Mouse (Mus musculus) liver, embryonic 15.5 days (tissue): ENCODE data around the gene Cog3. TPM values are rescaled to one million over a fixed set of nuclear protein-coding genes. Genes with fewer than 3 reads are reported as not detected.

ENCODE experiments used
- ATAC-seq: fragments of 200-750 bp; cut with Nextera tagmentation; 2 replicates; pipeline ENCODE4 v1.8.0; 2017; ENCODE audit warnings: moderate number of reproducible peaks, mild to moderate bottlenecking, moderate library complexity; ENCODE audit not compliant: insufficient read depth
- H3K27ac ChIP-seq: fragments of 300-500 bp; sonication (generic); replicated peaks from 2 replicates; pipeline ENCODE4 v1.5.1; 2015; ENCODE audit warnings: mild to moderate bottlenecking, inconsistent platforms
- H3K27me3 ChIP-seq: fragments of 300-500 bp; sonication (generic); 2 replicates; pipeline ENCODE4 v1.6.1; 2015; ENCODE audit warnings: mild to moderate bottlenecking, inconsistent platforms
- H3K36me3 ChIP-seq: fragments of 300-500 bp; sonication (generic); replicated peaks from 2 replicates; pipeline ENCODE4 v1.6.1; 2015; ENCODE audit warnings: moderate library complexity, mild to moderate bottlenecking, inconsistent platforms
- H3K4me1 ChIP-seq: fragments of 300-500 bp; sonication (generic); replicated peaks from 2 replicates; pipeline ENCODE4 v1.6.1; 2015; ENCODE audit warnings: inconsistent platforms
- H3K4me2 ChIP-seq: fragments of 300-500 bp; sonication (generic); 2 replicates; pipeline ENCODE4 v1.6.1; 2015; ENCODE audit warnings: moderate library complexity, mild to moderate bottlenecking, inconsistent platforms
- H3K4me3 ChIP-seq: fragments of 300-500 bp; sonication (generic); replicated peaks from 2 replicates; pipeline ENCODE4 v1.5.1; 2015; ENCODE audit warnings: mild to moderate bottlenecking, inconsistent platforms
- H3K9ac ChIP-seq: fragments of 300-500 bp; sonication (generic); 2 replicates; pipeline ENCODE4 v1.6.1; 2015; ENCODE audit warnings: moderate library complexity, mild to moderate bottlenecking, inconsistent platforms
- H3K9me3 ChIP-seq: fragments of 300-500 bp; sonication (generic); replicated peaks from 2 replicates; pipeline ENCODE4 v1.6.1; 2016; ENCODE audit warnings: inconsistent platforms
- WGBS: fragments of 180-500 bp; shearing (Covaris S2); methylation state at CpG from one replicate; pipeline ENCODE4 v1.1.7; 2015; ENCODE audit warnings: mixed read lengths; ENCODE audit not compliant: insufficient replicate concordance; 5-methylcytosine and 5-hydroxymethylcytosine counted together
- polyA plus RNA-seq: library from polyadenylated mRNA; unstranded; fragments of >200 nt; fragmentation: Nextera tagmentation; extraction: Ambion mirVana; gene quantifications from 2 replicates; pipeline ENCODE4 v1.2.1, GENCODE M21; 2015

The Cog3 gene
- polyA plus RNA-seq, result 6.9 and 7.1 TPM in 2 replicates

DNA sequence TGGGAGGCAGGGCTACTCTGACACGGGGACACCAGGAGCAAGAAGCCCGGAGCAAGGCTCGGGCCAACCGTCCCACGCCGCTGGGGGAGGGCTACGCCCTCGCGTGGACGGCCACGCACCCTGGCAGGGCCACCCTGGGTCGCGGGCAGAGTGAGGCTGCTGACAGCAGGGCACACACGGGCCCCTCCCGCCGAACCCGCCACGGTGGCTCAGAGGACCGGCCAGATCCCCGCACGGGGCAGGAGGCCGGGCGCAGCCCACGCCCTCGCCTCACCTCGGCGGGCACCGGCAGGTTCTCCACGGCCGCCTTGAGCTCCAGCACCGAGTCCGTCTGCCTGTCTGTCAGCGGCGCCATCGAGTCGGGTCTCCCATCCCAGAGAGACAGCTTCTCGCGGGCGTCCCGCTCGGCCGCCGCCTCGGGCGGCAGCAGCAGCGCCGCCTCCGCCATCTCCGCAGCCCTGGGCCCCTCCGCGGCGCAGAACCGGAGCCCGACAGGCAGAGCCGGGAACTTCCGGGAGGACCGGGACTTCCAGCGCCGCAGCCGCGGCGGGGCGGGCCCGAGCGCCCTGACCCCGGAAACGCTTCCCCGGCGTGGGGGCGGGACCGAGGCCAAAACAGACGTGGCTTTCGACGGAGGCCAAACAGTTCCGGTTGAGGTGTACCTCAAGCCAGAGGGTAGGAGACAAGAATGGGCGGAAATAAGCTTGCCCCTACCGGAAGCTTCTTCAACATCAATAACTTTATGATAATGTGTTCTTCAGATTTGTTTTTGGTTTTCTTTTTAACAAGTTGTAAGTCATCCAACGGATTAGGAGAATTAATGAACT is at the start of gene Cog3:
Cog3 (minus strand) TSS at position 527 of the 827 bp plus-strand sequence.
- peak; percentile 94 for ATAC-seq
- H3K9me3 ChIP-seq, result no peaks in the 10 kb centered on the region
- WGBS, result under 1% methylated on average over 78 of the region's 78 CpGs
- no peaks in the 10 kb centered on the region for H3K36me3 ChIP-seq
- peak within 1 kb of the TSS; percentile 94 for H3K27ac ChIP-seq
- H3K4me1 ChIP-seq, result peaks cover 42% of the 10 kb centered on the region
- peak within 1 kb of the TSS; percentile 88 for H3K4me2 ChIP-seq
- H3K27me3 ChIP-seq, result peaks cover 4% of the 10 kb centered on the region
- peak within 1 kb of the TSS; percentile 97 for H3K4me3 ChIP-seq
- H3K9ac ChIP-seq, result peak within 1 kb of the TSS; percentile 95

DNA sequence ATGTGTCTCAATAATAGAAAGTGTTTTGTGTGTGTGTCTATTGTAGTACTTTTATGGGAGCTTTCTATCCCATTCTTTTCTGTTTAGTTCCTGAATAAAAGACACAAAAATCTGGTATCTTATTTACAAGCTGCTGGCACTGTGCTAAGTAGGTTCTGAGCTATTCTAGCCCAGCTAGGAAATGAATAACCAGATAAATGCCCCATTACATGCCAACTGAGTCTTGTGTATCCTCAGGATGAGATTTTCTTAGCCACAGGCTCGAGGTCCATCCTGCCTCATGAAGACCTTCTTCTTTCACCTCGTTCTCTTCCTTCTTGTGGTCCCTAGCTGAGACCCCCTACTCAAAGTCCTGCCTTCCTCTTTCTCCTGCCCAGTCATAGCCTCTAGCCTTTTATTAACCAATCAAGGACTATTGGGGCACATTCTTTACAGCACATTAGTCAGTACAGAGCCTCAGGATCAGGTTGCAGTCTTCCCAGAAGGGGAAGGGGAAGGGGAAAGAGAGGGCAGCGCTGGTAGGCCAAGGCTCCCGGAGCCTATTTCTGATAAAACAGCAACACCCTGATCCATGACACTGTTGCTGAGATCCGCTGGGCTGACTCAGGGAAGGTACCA is 43.6 kb upstream of the Cog3 start:
- Histone ChIP-seq H3K27ac (no peak overlapping the region), H3K9me3 (no peaks in the 10 kb centered on the region), H3K27me3 (peaks cover 10% of the 10 kb centered on the region), H3K4me3 (no peak overlapping the region), H3K9ac (no peak overlapping the region), H3K4me1 (no peaks in the 10 kb centered on the region), H3K36me3 (no peaks in the 10 kb centered on the region), H3K4me2 (no peak overlapping the region)
- no peak for ATAC-seq
- 34% methylated on average over 5 of the region's 5 CpGs for WGBS

DNA sequence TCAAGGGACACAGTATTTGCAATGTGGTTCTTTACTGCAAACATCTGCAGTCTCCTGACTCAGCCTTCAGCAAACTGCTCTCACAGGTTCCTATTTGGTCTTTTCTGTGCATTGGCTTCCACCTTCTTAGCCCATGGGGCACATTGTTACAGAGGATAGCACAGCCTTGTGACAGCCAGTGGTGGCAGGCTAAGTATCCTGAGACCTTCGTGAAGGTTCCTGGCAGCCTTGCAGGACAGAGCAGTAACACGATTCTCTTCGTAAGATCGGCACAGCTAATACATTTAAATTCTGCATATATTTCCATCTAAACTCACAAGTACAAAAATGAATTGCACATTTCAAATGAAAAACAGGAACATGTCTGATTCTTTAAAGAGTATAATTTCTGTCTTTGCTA is 41.6 kb upstream of the Cog3 start:
- no peak overlapping the region for H3K9ac ChIP-seq
- no peak for ATAC-seq
- H3K9me3 ChIP-seq, result no peaks in the 10 kb centered on the region
- no peaks in the 10 kb centered on the region for H3K36me3 ChIP-seq
- no peaks in the 10 kb centered on the region for H3K4me1 ChIP-seq
- H3K4me3 ChIP-seq, result no peak overlapping the region
- 65% methylated on average over 4 of the region's 4 CpGs for WGBS
- no peak overlapping the region for H3K27ac ChIP-seq
- peaks cover 6% of the 10 kb centered on the region for H3K27me3 ChIP-seq
- H3K4me2 ChIP-seq, result no peak overlapping the region

- no peak overlapping the region for H3K4me3 ChIP-seq
- peaks cover 6% of the 10 kb centered on the region for H3K27me3 ChIP-seq
- no peak overlapping the region for H3K4me2 ChIP-seq
- H3K4me1 ChIP-seq, result no peaks in the 10 kb centered on the region
- no peak overlapping the region for H3K9ac ChIP-seq
- no peaks in the 10 kb centered on the region for H3K9me3 ChIP-seq
- 55% methylated on average over 5 of the region's 5 CpGs for WGBS
- H3K36me3 ChIP-seq, result no peaks in the 10 kb centered on the region
- H3K27ac ChIP-seq, result no peak overlapping the region
- ATAC-seq, result no peak
These were observed 40.4 kb upstream of the Cog3 start for GRCm38 (mm10) chr14:75794726-75795125.

DNA sequence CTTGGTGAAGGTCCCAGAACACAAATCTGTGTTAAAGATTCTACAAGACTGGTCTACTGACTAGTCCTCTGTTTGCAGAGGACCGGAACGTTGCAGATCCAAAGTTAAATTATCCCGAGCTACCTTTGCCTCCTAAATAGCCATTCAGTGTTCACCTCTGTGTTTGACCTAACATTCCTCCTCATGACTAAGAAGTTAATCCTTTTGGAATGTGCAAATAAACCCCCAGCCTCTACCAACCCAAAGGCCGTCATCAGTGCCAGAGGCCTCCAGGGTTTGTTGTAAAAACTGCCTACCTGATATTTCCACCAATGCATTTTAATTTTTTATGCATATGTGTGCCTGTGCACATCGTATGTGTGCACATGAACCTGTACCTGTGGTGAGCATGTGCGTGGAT is 40.0 kb upstream of the Cog3 start:
- no peaks in the 10 kb centered on the region for H3K9me3 ChIP-seq
- ATAC-seq, result no peak
- WGBS, result 65% methylated on average over 6 of the region's 6 CpGs
- H3K9ac ChIP-seq, result no peak overlapping the region
- no peak overlapping the region for H3K27ac ChIP-seq
- no peak overlapping the region for H3K4me3 ChIP-seq
- peaks cover 6% of the 10 kb centered on the region for H3K27me3 ChIP-seq
- no peaks in the 10 kb centered on the region for H3K4me1 ChIP-seq
- H3K4me2 ChIP-seq, result no peak overlapping the region
- no peaks in the 10 kb centered on the region for H3K36me3 ChIP-seq

- no peaks in the 10 kb centered on the region for H3K36me3 ChIP-seq
- no peak overlapping the region for H3K4me3 ChIP-seq
- H3K9ac ChIP-seq, result no peak overlapping the region
- H3K4me1 ChIP-seq, result peaks cover 2% of the 10 kb centered on the region; the same call in 1 of the 2 replicates
- H3K9me3 ChIP-seq, result no peaks in the 10 kb centered on the region
- no peak; the same call in 1 of the 2 replicates for ATAC-seq
- H3K27me3 ChIP-seq, result peaks cover 6% of the 10 kb centered on the region
- H3K4me2 ChIP-seq, result no peak overlapping the region
- WGBS, result 69% methylated on average over 4 of the region's 4 CpGs
- no peak overlapping the region for H3K27ac ChIP-seq
These were observed 38.8 kb upstream of the Cog3 start for GRCm38 (mm10) chr14:75793110-75793509.

DNA sequence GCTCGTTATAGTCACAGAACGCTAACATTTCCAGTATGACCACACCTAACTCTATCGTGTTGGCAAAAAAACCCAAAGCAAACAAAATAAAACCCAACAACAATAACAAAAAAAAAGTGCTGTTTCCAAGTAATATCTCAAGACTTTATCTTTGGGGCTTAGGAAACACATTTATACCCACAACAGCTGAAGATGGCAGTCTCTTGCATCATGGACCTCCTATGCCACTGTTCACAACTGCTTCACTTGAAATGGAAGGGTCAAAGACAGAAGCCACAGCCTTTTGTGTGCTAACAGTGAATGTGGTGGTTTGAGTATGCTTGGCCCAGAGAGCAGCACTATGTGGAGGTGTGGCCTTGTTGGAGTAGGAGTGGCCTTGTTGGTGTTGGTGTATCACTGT is 37.1 kb upstream of the Cog3 start:
- Histone ChIP-seq H3K4me1 (peaks cover 17% of the 10 kb centered on the region), H3K9me3 (no peaks in the 10 kb centered on the region), H3K4me3 (no peak overlapping the region), H3K27me3 (no peaks in the 10 kb centered on the region; the same call in none of the 2 replicates), H3K27ac (no peak overlapping the region), H3K36me3 (no peaks in the 10 kb centered on the region), H3K9ac (no peak overlapping the region), H3K4me2 (no peak overlapping the region)
- 70% methylated on average over 3 of the region's 3 CpGs for WGBS
- no peak for ATAC-seq

- Histone ChIP-seq H3K4me3 (no peak overlapping the region), H3K27me3 (no peaks in the 10 kb centered on the region; the same call in 1 of the 2 replicates), H3K4me2 (no peak overlapping the region), H3K9me3 (no peaks in the 10 kb centered on the region), H3K9ac (no peak overlapping the region), H3K4me1 (peaks cover 25% of the 10 kb centered on the region), H3K36me3 (no peaks in the 10 kb centered on the region), H3K27ac (no peak overlapping the region)
- WGBS, result 54% methylated on average over 3 of the region's 3 CpGs
- no peak for ATAC-seq
These were observed 36.2 kb upstream of the Cog3 start for GRCm38 (mm10) chr14:75790411-75790996.

GRCm38 (mm10) chr14:75789291-75789690 is 35.0 kb upstream of the Cog3 start:
- no peak overlapping the region for H3K9ac ChIP-seq
- ATAC-seq, result no peak
- 69% methylated on average over 6 of the region's 6 CpGs for WGBS
- no peaks in the 10 kb centered on the region; the same call in 1 of the 2 replicates for H3K27me3 ChIP-seq
- no peak overlapping the region for H3K4me2 ChIP-seq
- H3K36me3 ChIP-seq, result no peaks in the 10 kb centered on the region
- no peak overlapping the region for H3K27ac ChIP-seq
- H3K9me3 ChIP-seq, result no peaks in the 10 kb centered on the region
- H3K4me1 ChIP-seq, result peaks cover 26% of the 10 kb centered on the region
- no peak overlapping the region for H3K4me3 ChIP-seq

DNA sequence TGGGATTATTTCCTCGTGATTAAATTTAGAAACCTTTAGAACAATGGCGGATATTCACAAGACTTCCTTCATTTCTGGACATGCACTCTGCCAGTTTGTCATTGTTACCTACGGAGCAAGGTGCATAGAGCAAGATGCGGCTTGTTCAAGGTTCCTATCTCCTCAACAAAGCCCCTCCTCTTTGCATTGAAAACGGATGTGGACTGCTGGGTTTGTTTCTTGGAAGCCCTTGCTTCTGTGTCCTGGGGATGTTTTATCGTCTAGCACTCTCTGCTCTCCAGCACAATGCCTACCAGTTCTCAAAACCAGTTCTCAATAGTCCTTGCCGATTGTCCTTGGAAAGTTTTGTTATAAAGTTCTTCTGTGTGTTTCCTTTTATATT is 33.5 kb upstream of the Cog3 start:
- peaks cover 26% of the 10 kb centered on the region for H3K4me1 ChIP-seq
- peak overlapping the region; percentile 83 for H3K4me3 ChIP-seq
- H3K4me2 ChIP-seq, result peak overlapping the region; percentile 99
- H3K27me3 ChIP-seq, result no peaks in the 10 kb centered on the region; the same call in 1 of the 2 replicates
- no peaks in the 10 kb centered on the region for H3K36me3 ChIP-seq
- H3K9me3 ChIP-seq, result no peaks in the 10 kb centered on the region
- ATAC-seq, result no peak
- 20% methylated on average over 7 of the region's 7 CpGs for WGBS
- peak overlapping the region; percentile 84; the same call in 1 of the 2 replicates for H3K9ac ChIP-seq
- H3K27ac ChIP-seq, result no peak overlapping the region
